Mouse (Mus musculus): ENCODE data around the gene Clp1. TPM values are rescaled to one million over a fixed set of nuclear protein-coding genes. Genes with fewer than 3 reads are reported as not detected.

Clp1 gene
- 12.0 and 12.7 TPM in 2 replicates for polyA plus RNA-seq (2012; rRNA removed)

DNA sequence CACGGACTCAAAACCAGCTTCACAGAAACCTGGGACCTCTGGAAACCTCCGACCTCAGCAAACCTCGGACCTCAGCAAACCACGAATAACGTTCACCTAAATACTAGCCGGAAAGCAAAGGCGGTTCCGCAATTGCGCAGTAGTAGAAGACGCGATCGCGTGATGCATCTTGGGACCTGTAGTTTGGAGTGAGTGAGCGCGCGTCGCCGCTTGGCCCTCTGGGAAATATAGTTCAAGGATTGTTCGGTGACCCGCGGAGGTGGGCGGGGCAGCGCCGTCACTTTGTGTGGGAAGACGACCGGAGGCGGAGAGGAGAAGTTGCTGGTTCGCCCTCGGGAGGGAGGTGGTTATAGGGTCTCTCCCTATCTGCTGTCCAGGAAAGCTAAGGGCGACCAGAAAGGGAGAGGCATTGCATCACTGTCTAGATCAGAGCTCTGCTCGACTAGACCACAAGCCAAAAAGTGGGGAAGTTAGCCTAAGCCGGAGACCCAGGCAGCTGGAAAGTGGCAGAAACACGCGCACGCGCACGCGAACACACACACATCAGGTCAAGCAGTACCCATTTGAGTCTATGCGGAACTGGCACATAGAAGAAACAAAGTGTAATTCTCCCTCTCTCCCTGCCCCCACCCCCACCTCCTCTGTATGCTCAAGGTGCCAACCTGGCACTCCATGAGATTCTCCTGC is at the start of gene Clp1:
TSS of gene Clp1 (minus strand) at position 179 of the 687 bp plus-strand sequence.
- under 1% methylated on average over 39 of the region's 39 CpGs for WGBS
- peak; percentile 95 to 96 for DNase-seq
- H3K4me3 ChIP-seq (replicated peaks; ENCODE audit: insufficient read depth, low read depth, low read length): peak within 1 kb of the TSS; percentile 78
- H3K4me1 ChIP-seq (ENCODE audit: control insufficient read depth, insufficient read depth, low read length): peaks cover 12% of the 10 kb centered on the region
- no peaks in the 10 kb centered on the region for H3K27me3 ChIP-seq (ENCODE audit: control insufficient read depth, insufficient read depth, low read length)
- TF ChIP-seq POLR2A (IDR thresholded peaks at IDR 0.05; ENCODE audit: borderline replicate concordance, insufficient read depth, low read length) (peak; percentile 91; the same call in 1 of the 2 replicates), CTCF (IDR thresholded peaks at IDR 0.05; ENCODE audit: borderline replicate concordance, insufficient read depth, low read depth, low read length) (no peak)
- peak within 1 kb of the TSS; percentile 54; the same call in 1 of the 2 replicates for H3K27ac ChIP-seq (ENCODE audit: insufficient read depth, low read length)

DNA sequence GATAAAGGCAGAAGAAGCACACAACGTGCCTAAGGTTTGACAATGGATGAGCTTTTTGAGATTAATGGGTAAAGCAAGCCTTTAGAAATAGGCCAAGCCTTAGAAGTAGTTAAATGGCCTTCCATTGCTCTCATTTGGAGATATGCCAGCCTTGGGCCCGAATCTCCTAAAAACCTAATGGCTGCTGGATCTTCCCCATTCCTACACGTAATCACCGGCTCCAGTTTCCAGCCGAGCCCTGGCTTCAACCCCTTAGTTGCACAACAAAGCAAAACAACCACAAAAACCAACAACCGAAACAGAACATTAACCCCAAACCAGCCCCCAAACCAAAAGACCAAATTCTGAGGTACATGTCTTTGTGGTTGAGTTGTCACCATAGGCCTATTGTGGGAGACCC is 48.5 kb upstream of the Clp1 start:
- H3K27ac ChIP-seq (ENCODE audit: insufficient read depth, low read length): no peak overlapping the region

DNA sequence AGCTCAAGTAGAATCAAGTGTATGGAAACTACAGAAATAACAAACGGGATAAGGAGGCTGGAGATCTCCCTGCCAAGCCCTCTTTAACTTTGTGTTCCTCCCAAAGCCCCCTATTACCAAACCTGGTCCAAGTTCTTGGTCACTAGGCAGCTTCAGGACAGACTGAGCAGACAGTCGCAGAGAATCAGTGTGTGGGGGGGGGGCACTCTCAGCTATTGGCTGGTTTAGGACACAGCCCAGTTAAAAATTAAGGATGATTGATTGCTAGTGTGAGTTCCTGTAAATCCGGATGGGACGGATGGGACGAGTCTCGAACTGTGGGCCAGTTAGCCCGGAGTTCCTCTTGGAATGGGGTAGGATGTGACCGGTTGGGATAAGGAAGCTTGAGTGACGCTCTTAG is 48.1 kb upstream of the Clp1 start, which contains the start of gene Serping1:
TSS of gene Serping1 (minus strand) at position 204 of the 400 bp plus-strand sequence.
- no peak for DNase-seq
- H3K27me3 ChIP-seq (ENCODE audit: control insufficient read depth, insufficient read depth, low read length): no peaks in the 10 kb centered on the region
- H3K4me3 ChIP-seq (replicated peaks; ENCODE audit: insufficient read depth, low read depth, low read length): peak within 1 kb of the TSS; percentile 14
- TF ChIP-seq CTCF (IDR thresholded peaks at IDR 0.05; ENCODE audit: borderline replicate concordance, insufficient read depth, low read depth, low read length) (no peak), POLR2A (IDR thresholded peaks at IDR 0.05; ENCODE audit: borderline replicate concordance, insufficient read depth, low read length) (no peak)
- H3K27ac ChIP-seq (ENCODE audit: insufficient read depth, low read length): peak within 1 kb of the TSS; percentile 31
- 65% methylated on average over 9 of the region's 9 CpGs for WGBS
- peaks cover 4% of the 10 kb centered on the region; the same call in 1 of the 2 replicates for H3K4me1 ChIP-seq (ENCODE audit: control insufficient read depth, insufficient read depth, low read length)

More for the DNA sequence above, 48.5 kb upstream of the Clp1 start:
- H3K4me3 ChIP-seq (replicated peaks; ENCODE audit: insufficient read depth, low read depth, low read length): no peak overlapping the region
- no peak for DNase-seq
- 74% methylated on average over 6 of the region's 6 CpGs for WGBS
- H3K27me3 ChIP-seq (ENCODE audit: control insufficient read depth, insufficient read depth, low read length): no peaks in the 10 kb centered on the region
- no peak for TF ChIP-seq POLR2A (IDR thresholded peaks at IDR 0.05; ENCODE audit: borderline replicate concordance, insufficient read depth, low read length)
- TF ChIP-seq CTCF (IDR thresholded peaks at IDR 0.05; ENCODE audit: borderline replicate concordance, insufficient read depth, low read depth, low read length): no peak
- H3K4me1 ChIP-seq (ENCODE audit: control insufficient read depth, insufficient read depth, low read length): peaks cover 4% of the 10 kb centered on the region; the same call in 1 of the 2 replicates

DNA sequence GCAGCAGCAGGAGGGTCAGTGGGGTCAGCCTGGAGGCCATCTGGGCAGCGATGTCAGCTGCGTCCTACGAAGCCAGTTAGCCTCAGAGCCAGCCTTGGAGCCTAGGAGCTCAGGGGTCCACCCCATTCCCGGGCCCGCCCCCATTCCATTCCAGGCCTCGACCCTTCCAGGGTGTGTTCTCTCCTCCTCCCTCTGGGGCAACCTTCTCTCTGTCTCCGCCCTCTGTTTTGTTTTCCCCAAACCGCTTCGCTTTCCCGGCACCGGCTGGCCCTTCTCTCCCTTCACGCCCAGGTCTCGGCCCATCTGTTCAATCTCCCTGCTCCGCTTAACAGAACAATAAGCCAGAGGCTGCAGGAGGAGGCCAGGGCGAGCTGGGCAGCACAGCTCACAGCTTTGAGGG is 47.6 kb upstream of the Clp1 start:
- peak overlapping the region; percentile 31 for H3K27ac ChIP-seq (ENCODE audit: insufficient read depth, low read length)
- TF ChIP-seq POLR2A (IDR thresholded peaks at IDR 0.05; ENCODE audit: borderline replicate concordance, insufficient read depth, low read length) (0 out of 2 replicates have a peak, but pooled peaks have one; percentile 39), CTCF (IDR thresholded peaks at IDR 0.05; ENCODE audit: borderline replicate concordance, insufficient read depth, low read depth, low read length) (no peak)
- DNase-seq: peak; percentile 78 to 81
- H3K4me1 ChIP-seq (ENCODE audit: control insufficient read depth, insufficient read depth, low read length): peaks cover 4% of the 10 kb centered on the region; the same call in 1 of the 2 replicates
- peak overlapping the region; percentile 14 for H3K4me3 ChIP-seq (replicated peaks; ENCODE audit: insufficient read depth, low read depth, low read length)
- 1% methylated on average over 15 of the region's 15 CpGs for WGBS
- no peaks in the 10 kb centered on the region for H3K27me3 ChIP-seq (ENCODE audit: control insufficient read depth, insufficient read depth, low read length)

DNA sequence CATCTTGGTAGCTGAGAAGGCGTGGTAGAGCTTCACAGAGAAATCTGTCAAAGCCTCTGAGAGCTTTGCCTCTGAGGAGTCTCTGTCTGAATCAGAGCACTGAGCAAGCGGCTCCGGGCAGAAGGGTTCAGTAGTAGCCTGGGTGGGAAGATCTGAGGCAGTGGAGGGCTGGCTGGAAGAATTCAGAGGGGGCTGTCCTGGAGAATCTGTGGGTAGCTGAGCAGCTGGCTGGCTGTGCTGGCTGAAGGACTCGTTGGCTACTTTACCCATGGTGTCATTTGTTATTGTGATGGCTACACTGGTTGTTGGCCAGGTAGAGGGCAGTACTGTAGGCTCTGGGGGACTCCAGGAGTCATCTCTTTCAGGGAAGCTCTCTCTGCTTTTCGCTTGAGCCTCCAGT is 46.0 kb upstream of the Clp1 start:
- Histone ChIP-seq H3K27ac (ENCODE audit: insufficient read depth, low read length) (no peak overlapping the region), H3K27me3 (ENCODE audit: control insufficient read depth, insufficient read depth, low read length) (no peaks in the 10 kb centered on the region), H3K4me3 (replicated peaks; ENCODE audit: insufficient read depth, low read depth, low read length) (no peak overlapping the region), H3K4me1 (ENCODE audit: control insufficient read depth, insufficient read depth, low read length) (peaks cover 4% of the 10 kb centered on the region; the same call in 1 of the 2 replicates)
- TF ChIP-seq POLR2A (IDR thresholded peaks at IDR 0.05; ENCODE audit: borderline replicate concordance, insufficient read depth, low read length): no peak
- WGBS: 68% methylated on average over 5 of the region's 5 CpGs
- DNase-seq: no peak

DNA sequence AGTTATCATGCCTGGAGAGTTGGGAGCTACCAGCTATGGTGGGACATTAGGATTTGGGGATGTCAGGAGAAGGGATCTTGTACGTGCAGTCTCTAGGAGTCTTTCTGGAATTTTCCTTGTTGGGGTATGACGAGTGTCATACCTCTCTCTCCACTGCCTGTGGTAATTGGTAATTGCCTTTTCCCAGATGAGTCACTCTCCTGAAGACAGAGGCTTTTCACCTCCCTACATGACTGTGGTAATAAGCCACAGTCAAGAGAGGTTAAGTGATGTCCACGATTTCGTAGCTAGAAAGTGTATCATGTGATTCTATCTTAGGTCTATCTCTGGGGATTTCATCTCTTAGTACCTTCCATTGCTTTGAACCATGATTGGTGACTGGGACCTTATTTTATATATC is 45.3 kb upstream of the Clp1 start:
- TF ChIP-seq POLR2A (IDR thresholded peaks at IDR 0.05; ENCODE audit: borderline replicate concordance, insufficient read depth, low read length) (no peak), CTCF (IDR thresholded peaks at IDR 0.05; ENCODE audit: borderline replicate concordance, insufficient read depth, low read depth, low read length) (no peak)
- H3K4me1 ChIP-seq (ENCODE audit: control insufficient read depth, insufficient read depth, low read length): peaks cover 4% of the 10 kb centered on the region; the same call in 1 of the 2 replicates
- H3K4me3 ChIP-seq (replicated peaks; ENCODE audit: insufficient read depth, low read depth, low read length): no peak overlapping the region
- DNase-seq: no peak
- no peak overlapping the region for H3K27ac ChIP-seq (ENCODE audit: insufficient read depth, low read length)
- WGBS: 97% methylated on average over 4 of the region's 4 CpGs
- no peaks in the 10 kb centered on the region for H3K27me3 ChIP-seq (ENCODE audit: control insufficient read depth, insufficient read depth, low read length)

DNA sequence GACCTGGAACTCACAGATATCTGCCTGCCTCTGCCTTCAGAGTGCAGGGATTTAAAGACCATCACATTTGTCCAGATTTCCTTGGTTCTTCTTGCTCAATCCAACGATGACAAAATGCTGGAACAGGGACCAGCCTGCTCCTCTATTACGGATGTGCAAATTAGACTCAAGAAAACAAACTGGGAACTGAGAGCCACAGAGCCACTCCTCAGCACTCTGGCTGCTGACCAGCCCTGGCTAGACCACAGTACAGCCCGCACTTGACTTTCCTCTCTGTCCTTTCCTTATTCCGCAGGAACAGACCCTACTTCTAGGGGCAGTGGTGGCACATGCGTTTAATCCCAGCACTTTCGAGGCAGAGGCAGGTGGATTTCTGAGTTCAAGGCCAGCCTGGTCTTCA is 43.4 kb upstream of the Clp1 start:
- H3K27ac ChIP-seq (ENCODE audit: insufficient read depth, low read length): no peak overlapping the region
- peaks cover 4% of the 10 kb centered on the region; the same call in 1 of the 2 replicates for H3K4me1 ChIP-seq (ENCODE audit: control insufficient read depth, insufficient read depth, low read length)
- no peak for DNase-seq
- TF ChIP-seq POLR2A (IDR thresholded peaks at IDR 0.05; ENCODE audit: borderline replicate concordance, insufficient read depth, low read length): no peak
- H3K27me3 ChIP-seq (ENCODE audit: control insufficient read depth, insufficient read depth, low read length): no peaks in the 10 kb centered on the region
- H3K4me3 ChIP-seq (replicated peaks; ENCODE audit: insufficient read depth, low read depth, low read length): no peak overlapping the region
- 71% methylated on average over 6 of the region's 6 CpGs for WGBS

DNA sequence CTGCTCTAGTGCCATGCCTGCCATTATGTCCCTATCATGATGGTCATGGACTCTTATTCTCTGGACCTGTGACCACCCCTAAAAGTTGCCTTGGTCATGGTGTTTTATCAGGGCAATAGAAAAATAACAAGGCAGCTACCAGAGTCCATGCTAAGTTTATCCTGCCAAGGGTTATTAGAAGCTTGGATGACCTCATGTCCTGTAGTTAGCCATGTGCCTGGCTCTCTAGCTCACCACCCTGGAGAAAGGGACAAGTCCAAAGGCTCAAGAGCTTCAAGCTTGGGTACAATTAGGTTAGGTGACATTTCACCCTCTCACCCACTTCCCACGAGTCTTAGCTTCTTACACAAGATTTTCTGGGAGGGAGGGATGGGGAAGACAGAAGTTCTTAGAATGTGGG is 35.7 kb upstream of the Clp1 start:
- Histone ChIP-seq H3K4me3 (replicated peaks; ENCODE audit: insufficient read depth, low read depth, low read length) (no peak overlapping the region), H3K27me3 (ENCODE audit: control insufficient read depth, insufficient read depth, low read length) (no peaks in the 10 kb centered on the region), H3K27ac (ENCODE audit: insufficient read depth, low read length) (no peak overlapping the region), H3K4me1 (ENCODE audit: control insufficient read depth, insufficient read depth, low read length) (no peaks in the 10 kb centered on the region)
- no peak for TF ChIP-seq POLR2A (IDR thresholded peaks at IDR 0.05; ENCODE audit: borderline replicate concordance, insufficient read depth, low read length)
- no peak for TF ChIP-seq CTCF (IDR thresholded peaks at IDR 0.05; ENCODE audit: borderline replicate concordance, insufficient read depth, low read depth, low read length)
- no peak for DNase-seq
- WGBS: 36% methylated on average over 1 of the region's 1 CpGs

Data from cerebellum, adult 2 months (tissue).